Mouse (Mus musculus) megakaryocyte-erythroid progenitor cell, adult 5 weeks (primary cell): ENCODE measurements around the gene Olfr1057. TPM values are rescaled to one million over a fixed set of nuclear protein-coding genes. Genes with fewer than 3 reads are reported as not detected.

Experiments
- polyA plus RNA-seq: library from polyadenylated mRNA; stranded (reverse); fragments of >175 nt; gene quantifications from 2 replicates; pipeline ENCODE4 v1.2.3, GENCODE M21; 2012

Olfr1057 gene
- polyA plus RNA-seq = not detected in 2 replicates

DNA sequence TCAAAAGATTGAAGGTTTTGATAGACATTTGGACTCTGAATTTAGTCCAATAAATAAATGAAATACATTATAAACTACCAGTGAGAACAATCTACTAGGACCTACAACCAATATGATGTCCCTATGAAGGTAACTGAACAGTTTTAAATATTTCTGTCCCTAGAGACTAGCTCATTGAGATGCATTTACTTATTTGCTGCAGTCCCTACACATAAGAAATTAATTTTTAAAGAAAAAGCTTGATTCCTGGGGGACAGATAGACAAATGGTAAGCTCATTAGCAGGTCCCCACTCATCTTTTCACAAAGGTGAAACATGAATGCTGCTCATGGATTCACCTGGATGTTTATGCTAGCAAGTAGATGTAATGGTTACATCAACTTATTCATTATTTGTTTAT is at the start of gene Olfr1057:
TSS of gene Olfr1057 (minus strand) at position 101 of the 400 bp plus-strand sequence.

DNA sequence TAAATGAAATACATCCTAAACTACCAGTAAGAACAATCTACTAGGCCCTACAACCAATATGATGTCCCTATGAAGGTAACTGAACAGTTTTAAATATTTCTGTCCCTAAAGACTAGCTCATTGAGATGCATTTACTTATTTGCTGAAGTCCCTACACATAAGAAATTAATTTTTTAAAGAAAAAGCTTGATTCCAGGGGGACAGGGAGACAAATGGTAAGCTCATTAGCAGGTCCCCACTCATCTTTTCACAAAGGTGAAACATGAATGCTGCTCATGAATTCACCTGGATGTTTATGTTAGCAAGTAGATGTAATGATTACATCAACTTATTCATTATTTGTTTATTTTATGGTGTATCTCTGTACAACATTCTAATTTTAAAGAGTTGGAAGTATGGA is 48.5 kb upstream of the Olfr1057 start, which contains the start of gene Olfr1062:
TSS of gene Olfr1062 (minus strand) at position 101 of the 400 bp plus-strand sequence.

DNA sequence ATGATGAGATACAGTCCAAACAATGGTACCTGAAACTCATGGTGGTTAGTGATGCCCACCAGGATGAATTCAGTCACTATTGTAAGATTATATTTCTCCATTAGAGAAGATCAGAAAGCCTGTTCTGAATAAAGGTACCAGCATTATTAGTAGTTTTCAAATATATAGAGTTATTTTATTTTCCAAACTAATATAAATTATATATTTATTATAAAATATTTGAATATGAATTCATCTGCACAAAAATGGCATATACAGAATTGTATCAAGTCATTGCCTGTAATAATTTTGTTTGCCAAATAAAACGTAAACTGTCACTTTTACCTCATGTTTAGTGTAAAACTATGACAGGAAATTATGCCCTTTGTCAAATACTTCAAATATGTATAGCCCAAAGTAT is 35.8 kb upstream of the Olfr1057 start, which contains the start of gene Olfr1061:
TSS of gene Olfr1061 (minus strand) at position 101 of the 400 bp plus-strand sequence.

DNA sequence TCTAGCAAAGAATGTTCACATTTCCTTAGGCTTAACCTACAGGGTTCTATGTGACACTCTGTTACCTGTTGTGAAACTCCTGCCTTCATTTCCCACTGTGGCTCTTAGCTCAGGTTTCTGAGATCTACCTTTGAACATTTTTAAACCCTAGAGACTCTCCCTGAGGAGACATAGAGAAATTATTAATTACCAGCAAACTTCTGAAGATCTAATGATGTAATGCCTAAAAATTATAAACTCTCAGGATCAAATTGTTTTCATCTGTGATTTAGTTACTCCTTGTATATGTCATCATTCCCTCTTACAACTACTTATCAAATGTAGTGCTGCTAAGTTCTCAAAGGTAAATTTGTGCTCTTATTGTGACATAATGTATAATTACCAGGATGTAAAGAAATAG is 10.3 kb upstream of the Olfr1057 start, which contains the start of gene Olfr1058:
TSS of gene Olfr1058 (minus strand) at position 101 of the 400 bp plus-strand sequence.

DNA sequence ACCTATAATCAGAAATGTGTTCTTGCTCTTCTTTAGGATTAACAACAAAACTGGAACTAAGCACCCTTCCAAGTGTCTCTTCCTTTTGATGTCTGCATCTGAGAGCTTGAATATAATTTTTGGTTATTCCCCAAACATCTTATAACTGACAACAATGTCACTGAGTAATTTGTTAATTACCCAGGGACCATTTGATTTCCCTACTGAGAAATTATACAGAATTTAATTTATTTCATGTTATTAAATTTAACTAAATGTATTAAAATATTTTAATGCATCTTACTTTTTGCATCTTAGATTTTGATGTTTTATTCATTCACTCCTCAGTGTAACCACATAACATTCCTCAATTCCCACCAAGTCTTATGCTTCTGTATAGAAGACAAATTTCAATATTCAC is 15.8 kb downstream of the Olfr1057 start, which contains the start of gene Olfr1056:
TSS of gene Olfr1056 (minus strand) at position 101 of the 400 bp plus-strand sequence.

DNA sequence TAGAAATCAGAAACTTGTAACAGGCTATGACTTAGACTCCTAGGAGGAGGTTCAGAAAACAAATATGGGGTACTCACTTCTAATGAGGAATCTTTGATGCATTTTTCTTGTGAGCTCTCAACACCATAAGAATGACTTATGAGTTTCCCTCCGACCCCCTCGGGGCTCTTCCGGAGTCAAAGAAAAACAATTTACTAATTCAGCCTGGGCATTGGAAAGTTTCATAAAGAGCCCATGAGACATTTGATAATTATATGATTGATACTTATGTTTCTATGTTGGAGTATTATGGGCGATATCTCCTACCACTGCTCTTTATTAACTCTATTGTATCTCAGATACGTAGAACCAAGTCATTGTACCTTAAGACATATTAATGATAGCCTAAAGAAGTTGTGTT is 28.0 kb downstream of the Olfr1057 start, which contains the start of gene Olfr1055:
TSS of gene Olfr1055 (minus strand) at position 101 of the 400 bp plus-strand sequence.

DNA sequence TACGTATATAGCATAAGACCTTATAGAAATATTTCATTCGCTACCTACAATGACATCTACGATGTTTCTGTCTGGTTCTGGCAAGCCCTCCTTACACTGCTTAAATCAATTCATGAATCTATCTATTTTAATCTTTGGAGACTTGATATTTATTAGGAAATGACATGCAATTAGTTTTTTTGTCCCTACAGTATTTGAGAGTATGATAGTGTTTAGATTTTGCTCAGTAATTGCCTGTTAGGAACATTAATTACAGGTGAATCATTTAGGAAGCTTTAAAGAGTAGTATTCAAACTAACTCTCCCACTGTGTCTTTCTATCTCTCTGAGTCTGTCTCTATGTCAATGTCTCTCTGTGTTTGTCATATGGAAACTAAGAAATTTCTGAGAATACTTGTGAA is 42.9 kb downstream of the Olfr1057 start, which contains the start of gene Olfr1054:
TSS of gene Olfr1054 (minus strand) at position 101 of the 400 bp plus-strand sequence.

Other genes with a start within 250 kb of the Olfr1057 start
- gene Olfr1039, start 242.5 kb downstream of the Olfr1057 start, polyA plus RNA-seq = 0.02 TPM in 1 of 2 replicates, not detected in the other
- gene Olfr1040, start 231.7 kb downstream of the Olfr1057 start, polyA plus RNA-seq = not detected in 2 replicates
- gene Olfr1042, start 216.6 kb downstream of the Olfr1057 start, polyA plus RNA-seq = not detected in 2 replicates
- not detected in 2 replicates for gene Olfr1043, start 210.9 kb downstream of the Olfr1057 start, polyA plus RNA-seq
- not detected in 2 replicates for gene Olfr1044, start 200.6 kb downstream of the Olfr1057 start, polyA plus RNA-seq
- not detected in 2 replicates for gene Olfr52, start 192.7 kb downstream of the Olfr1057 start, polyA plus RNA-seq
- gene Olfr1045, start 175.4 kb downstream of the Olfr1057 start, polyA plus RNA-seq = not detected in 2 replicates
- gene Olfr1046, start 159.1 kb downstream of the Olfr1057 start, polyA plus RNA-seq = not detected in 2 replicates
- not detected in 2 replicates for gene Olfr1047, start 147.0 kb downstream of the Olfr1057 start, polyA plus RNA-seq
- gene Olfr1048, start 138.1 kb downstream of the Olfr1057 start, polyA plus RNA-seq = not detected in 2 replicates
- not detected in 2 replicates for gene Olfr1049, start 120.1 kb downstream of the Olfr1057 start, polyA plus RNA-seq
- gene Olfr1051, start 99.3 kb downstream of the Olfr1057 start, polyA plus RNA-seq = not detected in 2 replicates
- not detected in 2 replicates for gene Olfr1052, start 85.9 kb downstream of the Olfr1057 start, polyA plus RNA-seq
- gene Olfr1053, start 63.1 kb downstream of the Olfr1057 start, polyA plus RNA-seq = not detected in 2 replicates
- not detected in 2 replicates for gene Olfr1054, start 43.0 kb downstream of the Olfr1057 start, polyA plus RNA-seq
- not detected in 2 replicates for gene Olfr1055, start 28.1 kb downstream of the Olfr1057 start, polyA plus RNA-seq
- gene Olfr1056, start 15.9 kb downstream of the Olfr1057 start, polyA plus RNA-seq = not detected in 2 replicates
- gene Olfr1058, start 10.2 kb upstream of the Olfr1057 start, polyA plus RNA-seq = not detected in 2 replicates
- not detected in 2 replicates for gene Olfr1061, start 35.7 kb upstream of the Olfr1057 start, polyA plus RNA-seq
- gene Olfr1062, start 48.4 kb upstream of the Olfr1057 start, polyA plus RNA-seq = not detected in 2 replicates
- not detected in 2 replicates for gene Olfr1065, start 72.2 kb upstream of the Olfr1057 start, polyA plus RNA-seq
- not detected in 2 replicates for gene Olfr1066, start 77.9 kb upstream of the Olfr1057 start, polyA plus RNA-seq
- gene Olfr228, start 109.0 kb upstream of the Olfr1057 start, polyA plus RNA-seq = not detected in 2 replicates
- not detected in 2 replicates for gene Olfr1076, start 130.1 kb upstream of the Olfr1057 start, polyA plus RNA-seq
- gene Olfr1079, start 164.1 kb upstream of the Olfr1057 start, polyA plus RNA-seq = not detected in 2 replicates
- not detected in 2 replicates for gene Olfr1080, start 179.8 kb upstream of the Olfr1057 start, polyA plus RNA-seq
- not detected in 2 replicates for gene Olfr1082, start 220.6 kb upstream of the Olfr1057 start, polyA plus RNA-seq